Mouse (Mus musculus) left cerebral cortex, adult 18-20 months (tissue): Measurements from ENCODE around the gene Actbl2. TPM values are rescaled to one million over a fixed set of nuclear protein-coding genes. Genes with fewer than 3 reads are reported as not detected.
A peak's percentile ranks its signal among the peaks of the same experiment; 100 is the strongest.

Experiments used
- DNase-seq, 2 experiments: peaks; one replicate each; pipeline ENCODE4 v3.0.0; 2021 to 2022; ENCODE audit warnings: low spot score in 2 of 2, mixed read lengths in 1 of 2
- long read RNA-seq, 2 experiments: library from polyadenylated mRNA; stranded (forward); transcript quantifications; one replicate each; pipeline ENCODE4 v2.0.0; 2021
- total RNA-seq, 2 experiments: library from RNA; stranded (reverse); gene quantifications; 2 replicates each; pipeline ENCODE4 v1.2.3; 2021

Actbl2 gene
- not detected for total RNA-seq
- long read RNA-seq, experiment 1: 0 reads
- long read RNA-seq, experiment 2: 0 reads

- no peak for DNase-seq
These were observed at the start of gene Actbl2 for GRCm38 (mm10) chr13:111254713-111255112. Gene Actbl2, plus strand, starts transcription at chr13:111255013.

- DNase-seq: no peak
These were observed 44.0 kb upstream of the Actbl2 start for GRCm38 (mm10) chr13:111210649-111211378.

GRCm38 (mm10) chr13:111228768-111229167, 26.0 kb upstream of the Actbl2 start:
- no peak for DNase-seq

GRCm38 (mm10) chr13:111229541-111229940, 25.3 kb upstream of the Actbl2 start:
- no peak for DNase-seq

GRCm38 (mm10) chr13:111232416-111232815, 22.4 kb upstream of the Actbl2 start:
- no peak for DNase-seq

GRCm38 (mm10) chr13:111233356-111233755, 21.5 kb upstream of the Actbl2 start:
- no peak for DNase-seq

- no peak for DNase-seq
These were observed 20.2 kb upstream of the Actbl2 start for GRCm38 (mm10) chr13:111234573-111234972.

GRCm38 (mm10) chr13:111235719-111236166, 19.1 kb upstream of the Actbl2 start:
- peak in 1 of 2 experiments; percentile 29 for DNase-seq

GRCm38 (mm10) chr13:111236461-111236864, 18.4 kb upstream of the Actbl2 start:
- DNase-seq: no peak

GRCm38 (mm10) chr13:111237296-111237695, 17.5 kb upstream of the Actbl2 start:
- DNase-seq: no peak

GRCm38 (mm10) chr13:111237865-111238465, 16.8 kb upstream of the Actbl2 start:
- DNase-seq: no peak

- no peak for DNase-seq
These were observed 3.7 kb upstream of the Actbl2 start for GRCm38 (mm10) chr13:111251106-111251505.

- DNase-seq: no peak
These were observed 3.0 kb upstream of the Actbl2 start for GRCm38 (mm10) chr13:111251795-111252194.

- no peak for DNase-seq
These were observed 3.2 kb downstream of the Actbl2 start for GRCm38 (mm10) chr13:111258016-111258415.

- DNase-seq: no peak
These were observed 3.7 kb downstream of the Actbl2 start for GRCm38 (mm10) chr13:111258424-111259092.

- no peak for DNase-seq
These were observed 4.3 kb downstream of the Actbl2 start for GRCm38 (mm10) chr13:111259093-111259491.

GRCm38 (mm10) chr13:111259711-111260110, 4.9 kb downstream of the Actbl2 start:
- no peak for DNase-seq

- DNase-seq: no peak
These were observed 8.4 kb downstream of the Actbl2 start for GRCm38 (mm10) chr13:111263186-111263585.

- no peak for DNase-seq
These were observed 8.9 kb downstream of the Actbl2 start for GRCm38 (mm10) chr13:111263758-111264157.

GRCm38 (mm10) chr13:111265231-111266000, 10.6 kb downstream of the Actbl2 start:
- no peak for DNase-seq

GRCm38 (mm10) chr13:111266855-111267254, 12.0 kb downstream of the Actbl2 start:
- no peak for DNase-seq
